ENCODE assay signal across 12 mouse cellular contexts in genomic region chr7:99126057-99126456, GRCm38 (mm10). TPM values are rescaled to one million over a fixed set of nuclear protein-coding genes. Genes with fewer than 3 reads are reported as not detected.
DNase-seq lines count a peak whose midpoint lies in the region; ATAC-seq lines count a peak whose summit lies in the region.
"Had no signal": no experiment of that assay in that cellular context is flagged by ENCODE, and none has a peak within 500 bp of the region (broad histone marks: within the 10 kb centered on the region; RNA-seq: fewer than 3 reads in every experiment).

No protein-coding gene starts in this region.

- H3K9me3 ChIP-seq in limb, embryonic 13.5 days, result peaks cover 8% of the 10 kb centered on the region; the same call in 1 of the 2 replicates
- no peaks in the 10 kb centered on the region; the same call in 1 of the 2 replicates for H3K9me3 ChIP-seq in limb, embryonic 10.5 days (replicated peaks)
- H3K9me3 ChIP-seq in heart, embryonic 15.5 days (replicated peaks), result no peaks in the 10 kb centered on the region

- 0 out of 2 replicates have a peak overlapping the region, but pooled peaks have one; percentile 3 for H3K27ac ChIP-seq in limb, embryonic 13.5 days
- no peak overlapping the region for H3K27ac ChIP-seq in limb, embryonic 10.5 days
- H3K27ac ChIP-seq in heart, embryonic 15.5 days, result peak overlapping the region; percentile 78

- H3K4me3 ChIP-seq in limb, embryonic 13.5 days, result no peak overlapping the region
- no peak overlapping the region for H3K4me3 ChIP-seq in limb, embryonic 10.5 days
- no peak overlapping the region for H3K4me3 ChIP-seq in heart, embryonic 15.5 days

- H3K27me3 ChIP-seq in limb, embryonic 13.5 days, result no peaks in the 10 kb centered on the region
- H3K27me3 ChIP-seq in limb, embryonic 10.5 days (ENCODE audit: low read depth, poor library complexity, severe bottlenecking), result no peaks in the 10 kb centered on the region
- H3K27me3 ChIP-seq in heart, embryonic 15.5 days, result no peaks in the 10 kb centered on the region

- 0 out of 2 replicates have a peak, but pooled peaks cover 4% of the 10 kb centered on the region for H3K36me3 ChIP-seq in limb, embryonic 13.5 days
- peaks cover 14% of the 10 kb centered on the region; the same call in 1 of the 2 replicates for H3K36me3 ChIP-seq in limb, embryonic 10.5 days
- no peaks in the 10 kb centered on the region for H3K36me3 ChIP-seq in heart, embryonic 15.5 days

- peak; percentile 31 to 37 for DNase-seq in adrenal gland, postnatal 36 days
- no peak for DNase-seq in adrenal gland, adult 2 months
- no peak for DNase-seq in limb, embryonic 10.5 days (ENCODE audit: low spot score)
- no peak for DNase-seq in ovary, postnatal 10 days (ENCODE audit: low spot score)
- DNase-seq in urinary bladder, postnatal 14 days (ENCODE audit: low spot score), result no peak
- DNase-seq: liver, postnatal 0 days; spleen, adult 18-20 months; thymus, postnatal 25 days had no signal

- 64% methylated on average over 8 of the region's 8 CpGs for WGBS in limb, embryonic 13.5 days
- 95% methylated on average over 8 of the region's 8 CpGs for WGBS in limb, embryonic 10.5 days
- 17% methylated on average over 8 of the region's 8 CpGs for WGBS in heart, embryonic 15.5 days

- no peak overlapping the region for H3K9ac ChIP-seq in limb, embryonic 13.5 days
- H3K9ac ChIP-seq in heart, embryonic 15.5 days, result no peak overlapping the region
- H3K9ac ChIP-seq: liver, postnatal 0 days had no signal

- no peak for ATAC-seq in limb, embryonic 13.5 days (ENCODE audit: low FRiP score, low read depth)
- ATAC-seq in heart, embryonic 15.5 days (replicated peaks; ENCODE audit: insufficient number of reproducible peaks, insufficient read depth, low FRiP score, low read depth), result peak; percentile 72
- ATAC-seq in megakaryocyte progenitor cell, adult 5-6 weeks (replicated peaks; ENCODE audit: poor library complexity), result 0 out of 2 replicates have a peak, but pooled peaks have one; percentile 20
- ATAC-seq: intestine, postnatal 0 days; liver, postnatal 0 days had no signal

- peaks cover 35% of the 10 kb centered on the region for H3K4me1 ChIP-seq in limb, embryonic 13.5 days
- H3K4me1 ChIP-seq in limb, embryonic 10.5 days, result peaks cover 43% of the 10 kb centered on the region
- H3K4me1 ChIP-seq in heart, embryonic 15.5 days (replicated peaks), result peaks cover 53% of the 10 kb centered on the region

- no peak overlapping the region for H3K4me2 ChIP-seq in limb, embryonic 13.5 days (replicated peaks)
- peak overlapping the region; percentile 36 for H3K4me2 ChIP-seq in heart, embryonic 15.5 days

RNA-seq across cellular contexts. Expression of gene Uvrag, which starts 14.9 kb away (rescaled TPM):
- total RNA-seq in adrenal gland, postnatal 36 days (2021), result 10 to 100 TPM; 31.2 to 36.3 TPM
- 10 to 100 TPM; 18.5 to 30.0 TPM for total RNA-seq in adrenal gland, adult 2 months (2021)
- polyA plus RNA-seq in adrenal gland, adult 2 months (2012; rRNA removed), result 50.4 and 60.6 TPM in 2 replicates
- 15.7 and 16.4 TPM in 2 replicates for polyA plus RNA-seq in limb, embryonic 13.5 days (2015; fragmentation: Nextera tagmentation; extraction: Ambion mirVana)
- 10.5 and 12.0 TPM in 2 replicates for polyA plus RNA-seq in limb, embryonic 10.5 days (2016; fragmentation: Nextera tagmentation; extraction: Ambion mirVana)
- polyA plus RNA-seq in heart, embryonic 15.5 days (2015; fragmentation: Nextera tagmentation; extraction: Ambion mirVana), result 15.3 and 16.0 TPM in 2 replicates
- total RNA-seq in megakaryocyte progenitor cell, adult 5-6 weeks (2015), result 22.6 and 24.6 TPM in 2 replicates
- 33.9 TPM in 2 replicates for total RNA-seq in megakaryocyte progenitor cell, adult 5-6 weeks (2017)

RNA-seq across cellular contexts. Expression of gene Dgat2, which starts 56.5 kb away (rescaled TPM):
- 100 to 1,000 TPM; 307 to 556 TPM for total RNA-seq in adrenal gland, postnatal 36 days (2021)
- total RNA-seq in adrenal gland, adult 2 months (2021), result 100 to 1,000 TPM; 498 to 599 TPM
- polyA plus RNA-seq in adrenal gland, adult 2 months (2012; rRNA removed), result 613 and 819 TPM in 2 replicates
- polyA plus RNA-seq in limb, embryonic 13.5 days (2015; fragmentation: Nextera tagmentation; extraction: Ambion mirVana), result 15.0 and 15.8 TPM in 2 replicates
- polyA plus RNA-seq in limb, embryonic 10.5 days (2016; fragmentation: Nextera tagmentation; extraction: Ambion mirVana), result 14.2 and 15.0 TPM in 2 replicates
- polyA plus RNA-seq in heart, embryonic 15.5 days (2015; fragmentation: Nextera tagmentation; extraction: Ambion mirVana), result 26.9 and 29.5 TPM in 2 replicates
- total RNA-seq in megakaryocyte progenitor cell, adult 5-6 weeks (2015), result 11.4 and 12.2 TPM in 2 replicates
- total RNA-seq in megakaryocyte progenitor cell, adult 5-6 weeks (2017), result 8.5 and 12.2 TPM in 2 replicates

Comparison
In these comparisons a context has a peak if more than half of its experiments do, and no peak if none do; other contexts are left out.
1. DNase-seq: peak in adrenal gland, postnatal 36 days (2 of 2); none in adrenal gland, adult 2 months (single experiment), limb, embryonic 10.5 days (single experiment), ovary, postnatal 10 days (single experiment) and urinary bladder, postnatal 14 days (single experiment).
2. RNA of gene Dgat2, which starts 56.5 kb away (polyA plus RNA-seq): 613 to 819 TPM in adrenal gland, adult 2 months; 26.9 to 29.5 TPM in heart, embryonic 15.5 days, 15.0 to 15.8 TPM in limb, embryonic 13.5 days and 14.2 to 15.0 TPM in limb, embryonic 10.5 days; every median in the first group is over 10 times any median in the second.